Mouse (Mus musculus) intestine, embryonic 16.5 days (tissue): ENCODE results near the gene Nmur2. TPM values are rescaled to one million over a fixed set of nuclear protein-coding genes. Genes with fewer than 3 reads are reported as not detected.

Experiments
- ATAC-seq: fragments of 200-750 bp; cut with Nextera tagmentation; 2 replicates; pipeline ENCODE4 v1.8.0; 2017; ENCODE audit warnings: moderate TSS enrichment, moderate library complexity
- H3K27ac ChIP-seq: fragments of 300-500 bp; sonication (generic); 2 replicates; pipeline ENCODE4 v1.5.1; 2014; ENCODE audit warnings: mild to moderate bottlenecking, low read length
- H3K27me3 ChIP-seq: fragments of 300-500 bp; sonication (generic); replicated peaks from 2 replicates; pipeline ENCODE4 v1.6.1; 2014; ENCODE audit warnings: low read length, control low read depth, mixed read lengths; ENCODE audit not compliant: control insufficient read depth, insufficient read depth
- H3K36me3 ChIP-seq: fragments of 300-500 bp; sonication (generic); 2 replicates; pipeline ENCODE4 v1.6.1; 2014; ENCODE audit warnings: low read length, control low read depth; ENCODE audit not compliant: control insufficient read depth, insufficient read depth
- H3K4me1 ChIP-seq: fragments of 300-500 bp; sonication (generic); 2 replicates; pipeline ENCODE4 v1.6.1; 2014; ENCODE audit warnings: low read length, control low read depth, mixed read lengths; ENCODE audit not compliant: control insufficient read depth, insufficient read depth
- H3K4me2 ChIP-seq: fragments of 300-500 bp; sonication (generic); 2 replicates; pipeline ENCODE4 v1.6.1; 2014; ENCODE audit warnings: low read depth, low read length, control low read depth
- H3K4me3 ChIP-seq: fragments of 300-500 bp; sonication (generic); 2 replicates; pipeline ENCODE4 v1.5.1; 2014; ENCODE audit warnings: mild to moderate bottlenecking, low read length
- H3K9ac ChIP-seq: fragments of 300-500 bp; sonication (generic); 2 replicates; pipeline ENCODE4 v1.6.1; 2014; ENCODE audit warnings: low read depth, low read length
- H3K9me3 ChIP-seq: fragments of 300-500 bp; sonication (generic); 2 replicates; pipeline ENCODE4 v1.6.1; 2016; ENCODE audit warnings: low read length, control low read depth; ENCODE audit not compliant: control insufficient read depth
- WGBS: fragments of 180-500 bp; shearing (Covaris S2); extraction: QIAGEN DNeasy Blood & Tissue Kit; methylation state at CpG from one replicate; pipeline ENCODE4 v1.1.7; 2014; 5-methylcytosine and 5-hydroxymethylcytosine counted together
- polyA plus RNA-seq: library from polyadenylated mRNA; unstranded; fragments of >200 nt; fragmentation: Nextera tagmentation; extraction: Ambion mirVana; gene quantifications from 2 replicates; pipeline ENCODE4 v1.2.1, GENCODE M21; 2015

The Nmur2 gene
- polyA plus RNA-seq, 1 experiment from 2014 or later = 0.61 TPM

- 75% methylated on average over 6 of the region's 6 CpGs for WGBS
- H3K27me3 ChIP-seq = no peaks in the 10 kb centered on the region
- no peak for ATAC-seq
- H3K4me3 ChIP-seq = no peak overlapping the region
- no peak overlapping the region for H3K9ac ChIP-seq
- H3K4me1 ChIP-seq = no peaks in the 10 kb centered on the region
- no peak overlapping the region for H3K27ac ChIP-seq
- H3K36me3 ChIP-seq = no peaks in the 10 kb centered on the region
- no peaks in the 10 kb centered on the region for H3K9me3 ChIP-seq
- H3K4me2 ChIP-seq = no peak overlapping the region
Measured at GRCm38 (mm10) chr11:55978146-55978545, 62.7 kb downstream of the Nmur2 start.
